Mouse (Mus musculus): ENCODE data around the gene Gabbr1.

GRCm38 (mm10) chr17:37008161-37008560 lies 37.6 kb upstream of the Gabbr1 start:
- TF ChIP-seq CTCF (IDR thresholded peaks at IDR 0.05; ENCODE audit: low read depth): no peak
- no peak for TF ChIP-seq EP300 (IDR thresholded peaks at IDR 0.05; ENCODE audit: low read depth)

All from liver, embryonic 14.5 days (tissue).